Mouse (Mus musculus): ENCODE data around the gene Mybphl. TPM values are rescaled to one million over a fixed set of nuclear protein-coding genes. Genes with fewer than 3 reads are reported as not detected.

Gene Mybphl
- 0.13 TPM in 1 of 2 replicates, not detected in the other for polyA plus RNA-seq (2015; fragmentation: Nextera tagmentation; extraction: Ambion mirVana)

GRCm38 (mm10) chr3:108364270-108364995 is at the start of gene Mybphl:
Mybphl (plus strand) TSS chr3:108364911.

GRCm38 (mm10) chr3:108383485-108384354 is 19.0 kb downstream of the Mybphl start, which contains the start of gene Psrc1:
Psrc1 (plus strand) TSS chr3:108383839.

GRCm38 (mm10) chr3:108414857-108415830 is 50.4 kb downstream of the Mybphl start, which contains the start of gene Celsr2:
Celsr2 (minus strand) TSS chr3:108415552.

Other genes starting within 250 kb of the Mybphl start
- gene Gnai3, start 218.8 kb upstream of the Mybphl start, polyA plus RNA-seq (2015; fragmentation: Nextera tagmentation; extraction: Ambion mirVana): 101 and 133 TPM in 2 replicates
- 0.17 and 0.60 TPM in 2 replicates for gene Gpr61, start 210.0 kb upstream of the Mybphl start, polyA plus RNA-seq (2015; fragmentation: Nextera tagmentation; extraction: Ambion mirVana)
- gene Amigo1, start 178.6 kb upstream of the Mybphl start, polyA plus RNA-seq (2015; fragmentation: Nextera tagmentation; extraction: Ambion mirVana): 6.0 and 9.1 TPM in 2 replicates
- 1.9 and 2.9 TPM in 2 replicates for gene Cyb561d1, start 163.7 kb upstream of the Mybphl start, polyA plus RNA-seq (2015; fragmentation: Nextera tagmentation; extraction: Ambion mirVana)
- gene Atxn7l2, start 154.0 kb upstream of the Mybphl start, polyA plus RNA-seq (2015; fragmentation: Nextera tagmentation; extraction: Ambion mirVana): 5.4 and 6.5 TPM in 2 replicates
- 0.24 and 0.91 TPM in 2 replicates for gene Sypl2, start 138.3 kb upstream of the Mybphl start, polyA plus RNA-seq (2015; fragmentation: Nextera tagmentation; extraction: Ambion mirVana)
- 278 and 286 TPM in 2 replicates for gene Psma5, start 108.0 kb upstream of the Mybphl start, polyA plus RNA-seq (2015; fragmentation: Nextera tagmentation; extraction: Ambion mirVana)
- gene Sort1, start 80.8 kb upstream of the Mybphl start, polyA plus RNA-seq (2015; fragmentation: Nextera tagmentation; extraction: Ambion mirVana): 4.6 and 6.2 TPM in 2 replicates
- 11.5 and 11.7 TPM in 2 replicates for gene Psrc1, start 18.9 kb downstream of the Mybphl start, polyA plus RNA-seq (2015; fragmentation: Nextera tagmentation; extraction: Ambion mirVana)
- 3.7 and 4.1 TPM in 2 replicates for gene Celsr2, start 50.6 kb downstream of the Mybphl start, polyA plus RNA-seq (2015; fragmentation: Nextera tagmentation; extraction: Ambion mirVana)
- gene Sars, start 80.3 kb downstream of the Mybphl start, polyA plus RNA-seq (2015; fragmentation: Nextera tagmentation; extraction: Ambion mirVana): 93.7 and 121 TPM in 2 replicates
- gene 1700013F07Rik, start 169.2 kb downstream of the Mybphl start, polyA plus RNA-seq (2015; fragmentation: Nextera tagmentation; extraction: Ambion mirVana): 0.50 and 1.0 TPM in 2 replicates
- gene 5330417C22Rik, start 171.6 kb downstream of the Mybphl start, polyA plus RNA-seq (2015; fragmentation: Nextera tagmentation; extraction: Ambion mirVana): 3.1 and 4.8 TPM in 2 replicates
- gene Tmem167b, start 197.6 kb downstream of the Mybphl start, polyA plus RNA-seq (2015; fragmentation: Nextera tagmentation; extraction: Ambion mirVana): 32.8 and 39.7 TPM in 2 replicates
- 48.1 and 49.8 TPM in 2 replicates for gene Taf13, start 206.8 kb downstream of the Mybphl start, polyA plus RNA-seq (2015; fragmentation: Nextera tagmentation; extraction: Ambion mirVana)
- 6.6 and 8.0 TPM in 2 replicates for gene Wdr47, start 226.4 kb downstream of the Mybphl start, polyA plus RNA-seq (2015; fragmentation: Nextera tagmentation; extraction: Ambion mirVana)

All from adrenal gland, postnatal 0 days (tissue).